Comparison of ENCODE assay signal across 20 mouse cellular contexts in genomic region chr2:166754760-166755159, GRCm38 (mm10). TPM values are rescaled to one million over a fixed set of nuclear protein-coding genes. Genes with fewer than 3 reads are reported as not detected.
DNase-seq lines count a peak whose midpoint lies in the region; ATAC-seq lines count a peak whose summit lies in the region.
"Had no signal": no experiment of that assay in that cellular context is flagged by ENCODE, and none has a peak within 500 bp of the region (broad histone marks: within the 10 kb centered on the region; RNA-seq: fewer than 3 reads in every experiment).

No protein-coding gene starts in this region.

- no peaks in the 10 kb centered on the region for H3K36me3 ChIP-seq in megakaryocyte, embryonic 14.5 days (replicated peaks; ENCODE audit: low read length)
- H3K36me3 ChIP-seq in neural tube, embryonic 15.5 days, result no peaks in the 10 kb centered on the region
- no peaks in the 10 kb centered on the region for H3K36me3 ChIP-seq in forebrain, embryonic 10.5 days (replicated peaks)
- H3K36me3 ChIP-seq: embryonic facial prominence, embryonic 12.5 days; forebrain, embryonic 12.5 days; G1E; heart, embryonic 12.5 days; hindbrain, embryonic 15.5 days; intestine, embryonic 15.5 days had no signal

- no peak overlapping the region for H3K9ac ChIP-seq in neural tube, embryonic 15.5 days (replicated peaks)
- H3K9ac ChIP-seq: embryonic facial prominence, embryonic 12.5 days; forebrain, embryonic 12.5 days; heart, embryonic 12.5 days; hindbrain, embryonic 15.5 days; intestine, embryonic 15.5 days had no signal

- H3K4me1 ChIP-seq in megakaryocyte, embryonic 14.5 days, result peaks cover 23% of the 10 kb centered on the region
- no peaks in the 10 kb centered on the region for H3K4me1 ChIP-seq in neural tube, embryonic 15.5 days
- H3K4me1 ChIP-seq in forebrain, embryonic 10.5 days, result peaks cover 11% of the 10 kb centered on the region; the same call in 1 of the 2 replicates
- H3K4me1 ChIP-seq: forebrain, embryonic 12.5 days; heart, embryonic 12.5 days; hindbrain, embryonic 15.5 days; intestine, embryonic 15.5 days had no signal

- no peak overlapping the region for H3K27ac ChIP-seq in neural tube, embryonic 15.5 days (replicated peaks)
- no peak overlapping the region for H3K27ac ChIP-seq in forebrain, embryonic 10.5 days
- H3K27ac ChIP-seq: embryonic facial prominence, embryonic 12.5 days; forebrain, embryonic 12.5 days; hindbrain, embryonic 15.5 days; intestine, embryonic 15.5 days had no signal

- no peak overlapping the region for H3K4me2 ChIP-seq in neural tube, embryonic 15.5 days
- H3K4me2 ChIP-seq: embryonic facial prominence, embryonic 12.5 days; forebrain, embryonic 12.5 days; heart, embryonic 12.5 days; hindbrain, embryonic 15.5 days; intestine, embryonic 15.5 days had no signal

- peak; percentile 90 for DNase-seq in 416B (ENCODE audit: low read depth)
- no peak for DNase-seq in forebrain, embryonic 10.5 days (ENCODE audit: extremely low spot score, low spot score)
- DNase-seq in frontal cortex, postnatal 25 days (ENCODE audit: low spot score in 2 of 2), result no peak
- DNase-seq: adrenal gland, postnatal 14 days; cerebellum, adult 2 months; cerebellum, postnatal 10 days; embryo, embryonic 11 days; gastrocnemius, postnatal 14 days had no signal

- peak overlapping the region; percentile 30 for H3K4me3 ChIP-seq in megakaryocyte, embryonic 14.5 days (replicated peaks)
- H3K4me3 ChIP-seq in neural tube, embryonic 15.5 days (replicated peaks), result no peak overlapping the region
- H3K4me3 ChIP-seq in forebrain, embryonic 10.5 days, result no peak overlapping the region
- H3K4me3 ChIP-seq: embryonic facial prominence, embryonic 12.5 days; forebrain, embryonic 12.5 days; heart, embryonic 12.5 days; hindbrain, embryonic 15.5 days; intestine, embryonic 15.5 days had no signal

- peaks cover 78% of the 10 kb centered on the region for H3K27me3 ChIP-seq in megakaryocyte, embryonic 14.5 days (replicated peaks)
- H3K27me3 ChIP-seq in neural tube, embryonic 15.5 days (replicated peaks), result no peaks in the 10 kb centered on the region
- no peaks in the 10 kb centered on the region for H3K27me3 ChIP-seq in forebrain, embryonic 10.5 days (ENCODE audit: poor library complexity, severe bottlenecking)
- H3K27me3 ChIP-seq: embryonic facial prominence, embryonic 12.5 days; forebrain, embryonic 12.5 days; hindbrain, embryonic 15.5 days had no signal

- 85% methylated on average over 7 of the region's 7 CpGs for WGBS in neural tube, embryonic 15.5 days
- 92% methylated on average over 7 of the region's 7 CpGs for WGBS in forebrain, embryonic 10.5 days

- no peaks in the 10 kb centered on the region for H3K9me3 ChIP-seq in megakaryocyte, embryonic 14.5 days
- H3K9me3 ChIP-seq in neural tube, embryonic 15.5 days (replicated peaks), result no peaks in the 10 kb centered on the region
- H3K9me3 ChIP-seq in forebrain, embryonic 10.5 days, result no peaks in the 10 kb centered on the region
- H3K9me3 ChIP-seq: embryonic facial prominence, embryonic 12.5 days; forebrain, embryonic 12.5 days; G1E; heart, embryonic 12.5 days; hindbrain, embryonic 15.5 days; intestine, embryonic 15.5 days had no signal

- peak; percentile 73 for ATAC-seq in activated CD4-positive, CD25-positive, alpha-beta regulatory T cell, adult 4 months
- ATAC-seq in hematopoietic stem cell, adult 5-6 weeks (replicated peaks in 1 of 2; ENCODE audit: insufficient read depth in 1 of 2, low FRiP score in 2 of 2, low TSS enrichment in 1 of 2, low read depth in 1 of 2, poor library complexity in 2 of 2, severe bottlenecking in 2 of 2), result peak; percentile 34 to 39; a peak in 3 of 4 replicates
- no peak for ATAC-seq in neural tube, embryonic 15.5 days (ENCODE audit: low FRiP score)
- ATAC-seq in megakaryocyte-erythroid progenitor cell, adult 5-6 weeks (replicated peaks; ENCODE audit: low FRiP score, low TSS enrichment, poor library complexity, severe bottlenecking), result no peak
- ATAC-seq: forebrain, embryonic 16.5 days; intestine, embryonic 15.5 days had no signal

RNA-seq across cellular contexts. Expression of gene Trp53rkb, which starts 37.6 kb away (rescaled TPM):
- 1 to 10 TPM in 1 of 2 experiments, under 1 TPM in 1; 0.41 to 1.0 TPM for polyA plus RNA-seq in activated CD4-positive, CD25-positive, alpha-beta regulatory T cell, adult 4 months (2017; shearing (Covaris generic))
- total RNA-seq in hematopoietic stem cell, adult 5-6 weeks (2017), result 1.6 and 4.3 TPM in 2 replicates
- 1.8 TPM in 1 of 2 replicates, not detected in the other for polyA plus RNA-seq in megakaryocyte, embryonic 14.5 days (2012; ENCODE audit: insufficient read depth, low replicate concordance)
- polyA plus RNA-seq in neural tube, embryonic 15.5 days (2015; fragmentation: Nextera tagmentation; extraction: Ambion mirVana), result 9.1 and 10.3 TPM in 2 replicates
- polyA plus RNA-seq in forebrain, embryonic 10.5 days (2016; fragmentation: Nextera tagmentation; extraction: Ambion mirVana), result 10.4 and 11.1 TPM in 2 replicates
- 1.6 and 5.0 TPM in 2 replicates for total RNA-seq in megakaryocyte-erythroid progenitor cell, adult 5-6 weeks (2014; fragmentation: Nextera tagmentation)
- 2.4 and 3.1 TPM in 2 replicates for total RNA-seq in megakaryocyte-erythroid progenitor cell, adult 5-6 weeks (2017)

RNA-seq across cellular contexts. Expression of gene Prex1, which starts 41.1 kb away (rescaled TPM):
- 10 to 100 TPM; 34.5 to 45.2 TPM for polyA plus RNA-seq in activated CD4-positive, CD25-positive, alpha-beta regulatory T cell, adult 4 months (2017; shearing (Covaris generic))
- 25.1 and 30.0 TPM in 2 replicates for total RNA-seq in hematopoietic stem cell, adult 5-6 weeks (2017)
- polyA plus RNA-seq in megakaryocyte, embryonic 14.5 days (2012; ENCODE audit: insufficient read depth, low replicate concordance), result 3.7 and 14.4 TPM in 2 replicates
- polyA plus RNA-seq in neural tube, embryonic 15.5 days (2015; fragmentation: Nextera tagmentation; extraction: Ambion mirVana), result 22.0 and 24.9 TPM in 2 replicates
- 24.3 and 25.5 TPM in 2 replicates for polyA plus RNA-seq in forebrain, embryonic 10.5 days (2016; fragmentation: Nextera tagmentation; extraction: Ambion mirVana)
- 34.5 and 39.2 TPM in 2 replicates for total RNA-seq in megakaryocyte-erythroid progenitor cell, adult 5-6 weeks (2014; fragmentation: Nextera tagmentation)
- total RNA-seq in megakaryocyte-erythroid progenitor cell, adult 5-6 weeks (2017), result 9.2 and 10.0 TPM in 2 replicates

RNA-seq across cellular contexts. Expression of gene Arfgef2, which starts 50.6 kb away (rescaled TPM):
- 1 to 10 TPM; 2.9 TPM for polyA plus RNA-seq in activated CD4-positive, CD25-positive, alpha-beta regulatory T cell, adult 4 months (2017; shearing (Covaris generic))
- 15.5 and 16.9 TPM in 2 replicates for total RNA-seq in hematopoietic stem cell, adult 5-6 weeks (2017)
- 1.4 and 1.6 TPM in 2 replicates for polyA plus RNA-seq in megakaryocyte, embryonic 14.5 days (2012; ENCODE audit: insufficient read depth, low replicate concordance)
- polyA plus RNA-seq in neural tube, embryonic 15.5 days (2015; fragmentation: Nextera tagmentation; extraction: Ambion mirVana), result 4.1 and 4.6 TPM in 2 replicates
- 4.9 and 5.4 TPM in 2 replicates for polyA plus RNA-seq in forebrain, embryonic 10.5 days (2016; fragmentation: Nextera tagmentation; extraction: Ambion mirVana)
- total RNA-seq in megakaryocyte-erythroid progenitor cell, adult 5-6 weeks (2014; fragmentation: Nextera tagmentation), result 21.0 and 31.0 TPM in 2 replicates
- total RNA-seq in megakaryocyte-erythroid progenitor cell, adult 5-6 weeks (2017), result 20.2 and 22.7 TPM in 2 replicates

Comparison
In these comparisons a context has a peak if more than half of its experiments do, and no peak if none do; other contexts are left out.
1. ATAC-seq: peak in activated CD4-positive, CD25-positive, alpha-beta regulatory T cell, adult 4 months (single experiment) and hematopoietic stem cell, adult 5-6 weeks (2 of 2); none in neural tube, embryonic 15.5 days (single experiment) and megakaryocyte-erythroid progenitor cell, adult 5-6 weeks (single experiment).